Mouse (Mus musculus) bone marrow macrophage, adult 2 months (primary cell): ENCODE data around the gene Aif1l. TPM values are rescaled to one million over a fixed set of nuclear protein-coding genes. Genes with fewer than 3 reads are reported as not detected.
"Not testable (repeated sequence)": the region's sequence is repeated elsewhere in the genome, so short reads cannot be mapped to it uniquely, and the experiment has no call there.

ENCODE experiments used
- H3K27ac ChIP-seq: 2 replicates; pipeline ENCODE4 v1.5.1; 2012; ENCODE audit warnings: low read depth, low read length; ENCODE audit not compliant: insufficient read depth
- H3K4me1 ChIP-seq: 2 replicates; pipeline ENCODE4 v1.6.1; 2012; ENCODE audit warnings: low read length; ENCODE audit not compliant: control insufficient read depth, insufficient read depth
- H3K4me3 ChIP-seq: 2 replicates; pipeline ENCODE4 v1.5.1; 2012; ENCODE audit warnings: mild to moderate bottlenecking, low read length, moderate library complexity; ENCODE audit not compliant: insufficient read depth
- CTCF ChIP-seq: IDR thresholded peaks from 2 replicates; pipeline ENCODE4 v1.5.1; 2012; ENCODE audit warnings: low read depth, mild to moderate bottlenecking, low read length, moderate library complexity
- POLR2A ChIP-seq: IDR thresholded peaks from 2 replicates; pipeline ENCODE4 v1.6.1; 2012; ENCODE audit warnings: mild to moderate bottlenecking, low read depth, low read length, borderline replicate concordance
- polyA plus RNA-seq: library from polyadenylated mRNA; stranded (reverse); fragments of >200 nt; gene quantifications from 2 replicates; pipeline ENCODE4 v1.2.4, GENCODE M21; 2012; ENCODE audit not compliant: missing spikeins, insufficient read depth, insufficient read length

Gene Aif1l
- not detected in 2 replicates for polyA plus RNA-seq

DNA sequence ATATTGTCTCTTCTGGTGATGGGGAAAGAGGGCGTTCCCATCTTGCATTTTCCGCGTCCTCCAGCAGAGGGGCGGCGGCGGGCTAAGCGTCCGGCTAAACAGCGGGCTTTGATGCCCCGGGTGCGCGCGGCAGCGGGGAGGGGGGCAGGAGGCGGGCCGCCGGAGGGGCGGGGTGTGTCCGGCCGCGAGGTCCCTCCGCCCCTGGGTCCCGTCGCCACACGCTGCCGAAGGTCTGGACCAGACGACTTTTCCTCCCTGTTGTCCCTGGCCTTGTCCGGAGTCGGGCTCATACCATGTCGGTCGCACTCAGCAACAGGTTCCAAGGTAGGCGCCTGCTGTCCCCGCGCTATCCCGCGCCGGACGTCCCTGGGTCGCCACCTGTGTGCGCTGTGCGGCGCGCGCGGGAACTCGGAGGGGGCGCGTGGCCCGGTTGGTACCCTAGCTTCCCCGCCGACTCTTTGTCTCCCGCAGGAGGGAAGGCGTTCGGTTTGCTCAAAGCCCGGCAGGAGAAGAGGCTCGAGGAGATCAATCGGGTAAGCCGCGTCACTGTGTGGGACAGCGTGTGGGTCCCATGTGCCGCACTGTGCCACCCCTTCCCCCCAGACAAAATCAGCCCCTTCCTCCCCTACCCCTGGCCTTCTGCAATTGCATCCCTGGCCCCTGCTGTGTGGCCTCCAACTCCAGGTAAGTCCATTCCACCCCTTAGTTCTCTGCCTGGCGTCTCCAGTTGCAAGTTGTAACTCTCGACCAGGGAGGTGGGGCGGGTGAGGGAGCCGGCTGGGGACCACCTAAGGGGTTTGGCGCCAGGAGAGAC, at the start of gene Aif1l:
Gene Aif1l (plus strand): TSS at position 82 of the 814 bp plus-strand sequence.
- H3K4me3 ChIP-seq: peak within 1 kb of the TSS; percentile 48
- TF ChIP-seq CTCF (no peak), POLR2A (no peak)
- no peak within 1 kb of the TSS for H3K27ac ChIP-seq
- H3K4me1 ChIP-seq: no peaks in the 10 kb centered on the region

DNA sequence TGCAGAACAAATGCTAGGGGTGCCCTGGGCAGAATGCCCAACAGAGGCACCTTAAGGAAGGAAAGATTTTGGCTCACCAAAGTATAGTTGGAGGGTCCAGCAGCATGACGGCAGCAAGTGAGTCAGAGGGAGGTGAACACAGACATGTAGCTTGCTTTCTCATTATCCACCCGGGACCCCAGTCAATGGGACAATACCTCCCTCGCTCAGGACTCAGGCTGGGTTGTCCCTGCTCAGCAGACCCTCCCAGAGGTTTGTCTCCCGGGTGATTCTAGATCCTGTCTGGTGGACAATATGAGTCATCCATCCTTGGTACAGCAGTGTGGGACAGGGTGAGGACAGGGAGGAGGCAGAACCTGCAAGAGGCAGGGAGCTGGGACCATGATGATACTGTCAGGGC, 49.0 kb upstream of the Aif1l start:
- Histone ChIP-seq H3K4me3 (no peak overlapping the region), H3K4me1 (no peaks in the 10 kb centered on the region), H3K27ac (no peak overlapping the region)
- TF ChIP-seq CTCF (no peak), POLR2A (no peak)

- no peaks in the 10 kb centered on the region for H3K4me1 ChIP-seq
- TF ChIP-seq CTCF (no peak), POLR2A (no peak)
- H3K27ac ChIP-seq: no peak overlapping the region
- no peak overlapping the region for H3K4me3 ChIP-seq
Measured at GRCm38 (mm10) chr2:31901659-31902362, 48.1 kb upstream of the Aif1l start.

DNA sequence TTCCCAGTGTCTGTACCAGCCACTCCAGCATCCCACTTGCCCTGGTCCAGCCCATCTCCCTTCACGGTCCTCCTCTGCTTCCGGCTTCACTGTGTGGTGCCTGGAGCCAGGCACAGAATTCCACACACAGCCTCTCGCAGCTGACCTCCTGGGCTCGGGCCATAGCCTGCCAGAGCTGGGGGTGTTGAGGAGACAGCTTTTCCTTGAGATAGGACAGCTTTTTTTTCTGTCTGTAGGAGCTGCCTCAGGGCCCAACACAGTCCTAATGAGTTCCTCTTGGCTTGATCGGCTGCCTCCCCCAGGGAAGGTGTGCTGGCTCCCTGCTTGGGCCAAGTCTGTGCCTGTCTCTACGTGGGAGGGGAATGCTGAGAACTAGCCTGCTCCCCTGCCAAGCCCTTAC, 45.9 kb upstream of the Aif1l start:
- Histone ChIP-seq H3K4me1 (no peaks in the 10 kb centered on the region), H3K27ac (no peak overlapping the region)
- TF ChIP-seq POLR2A: no peak
- no peak for TF ChIP-seq CTCF

DNA sequence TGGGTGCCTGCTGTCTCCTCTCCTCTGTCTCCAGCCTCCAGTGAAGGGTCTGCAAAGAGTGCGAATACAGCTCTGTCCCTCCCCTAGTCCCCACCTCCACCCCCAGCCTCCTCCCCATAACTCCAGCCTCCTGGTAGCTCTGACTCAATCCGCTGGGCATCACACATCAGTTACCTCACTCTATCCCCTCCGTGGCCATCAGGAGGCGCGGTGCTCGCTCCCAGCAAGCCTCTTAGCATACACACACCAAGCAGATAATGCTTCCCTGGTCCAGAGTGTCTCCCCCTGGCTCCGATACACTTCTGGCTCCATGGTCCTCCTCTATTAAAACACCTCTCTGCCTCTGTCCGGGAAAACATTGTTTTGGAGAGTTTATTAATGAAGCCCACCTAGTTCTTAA, 45.3 kb upstream of the Aif1l start:
- no peak for TF ChIP-seq CTCF
- no peak for TF ChIP-seq POLR2A
- H3K27ac ChIP-seq: no peak overlapping the region
- no peak overlapping the region for H3K4me3 ChIP-seq
- no peaks in the 10 kb centered on the region for H3K4me1 ChIP-seq

More for the DNA sequence above, 45.9 kb upstream of the Aif1l start:
- no peak overlapping the region for H3K4me3 ChIP-seq

DNA sequence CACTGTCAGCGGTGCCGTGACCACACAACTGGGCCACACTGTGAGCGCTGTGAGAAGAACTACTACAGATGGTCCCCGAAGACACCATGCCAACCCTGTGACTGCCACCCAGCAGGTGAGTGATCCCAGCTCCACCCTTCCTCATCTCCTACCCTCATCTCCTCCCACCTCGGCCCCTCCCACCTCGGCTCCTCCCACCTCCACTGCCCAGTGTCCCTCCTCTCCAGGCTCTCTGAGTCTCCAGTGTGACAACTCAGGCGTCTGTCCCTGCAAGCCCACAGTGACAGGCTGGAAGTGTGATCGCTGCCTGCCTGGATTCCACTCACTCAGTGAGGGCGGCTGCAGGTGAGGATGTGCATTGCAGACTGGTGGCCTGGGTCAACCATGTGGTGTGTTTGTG, 44.3 kb upstream of the Aif1l start:
- TF ChIP-seq POLR2A: no peak
- TF ChIP-seq CTCF: no peak
- H3K4me1 ChIP-seq: no peaks in the 10 kb centered on the region
- H3K4me3 ChIP-seq: no peak overlapping the region
- H3K27ac ChIP-seq: no peak overlapping the region

- no peak for TF ChIP-seq POLR2A
- TF ChIP-seq CTCF: no peak
- no peaks in the 10 kb centered on the region for H3K4me1 ChIP-seq
- no peak overlapping the region for H3K27ac ChIP-seq
- no peak overlapping the region for H3K4me3 ChIP-seq
Measured at GRCm38 (mm10) chr2:31906407-31906806, 43.5 kb upstream of the Aif1l start.

DNA sequence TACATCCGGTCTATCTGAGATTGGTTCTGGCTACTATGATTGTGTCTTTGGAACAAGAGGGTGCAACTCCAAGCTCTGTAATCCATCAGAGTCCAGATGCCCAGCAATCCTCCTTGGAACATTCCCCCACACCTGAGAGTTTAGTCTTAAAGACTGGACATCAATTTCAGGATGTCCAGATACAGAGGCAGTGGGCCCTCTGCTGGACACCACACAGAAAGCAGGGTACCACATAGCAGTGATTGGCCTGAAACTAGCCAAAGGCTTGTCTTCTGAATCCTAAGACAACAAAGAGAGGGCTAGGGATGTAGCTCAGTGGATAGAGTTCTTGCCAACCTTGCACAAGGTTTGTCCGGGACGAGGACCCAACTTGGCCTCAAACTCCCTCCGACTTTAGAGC, 37.4 kb upstream of the Aif1l start:
- H3K4me1 ChIP-seq: no peaks in the 10 kb centered on the region
- no peak overlapping the region for H3K4me3 ChIP-seq
- TF ChIP-seq POLR2A (no peak), CTCF (0 out of 2 replicates have a peak, but pooled peaks have one; percentile 24)
- no peak overlapping the region for H3K27ac ChIP-seq

DNA sequence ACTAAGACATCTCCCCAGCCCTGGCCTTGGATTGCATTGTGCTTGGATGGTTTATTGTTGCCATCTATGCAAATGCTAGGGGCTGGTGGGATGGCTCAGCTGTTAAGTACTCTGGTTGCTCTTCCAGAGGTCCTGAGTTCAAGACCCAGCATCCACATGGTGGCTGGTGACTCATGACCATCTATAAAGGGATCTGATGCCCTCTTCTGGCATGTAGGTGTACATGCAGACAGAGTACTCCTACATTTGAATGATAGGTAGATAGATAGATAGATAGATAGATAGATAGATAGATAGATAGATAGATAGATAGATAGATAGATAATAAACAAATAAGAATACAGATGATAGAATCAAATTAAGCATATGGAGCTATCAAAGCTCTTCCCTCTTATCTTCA, 35.7 kb upstream of the Aif1l start:
- not testable (repeated sequence) for H3K4me1 ChIP-seq, H3K27ac ChIP-seq, H3K4me3 ChIP-seq

DNA sequence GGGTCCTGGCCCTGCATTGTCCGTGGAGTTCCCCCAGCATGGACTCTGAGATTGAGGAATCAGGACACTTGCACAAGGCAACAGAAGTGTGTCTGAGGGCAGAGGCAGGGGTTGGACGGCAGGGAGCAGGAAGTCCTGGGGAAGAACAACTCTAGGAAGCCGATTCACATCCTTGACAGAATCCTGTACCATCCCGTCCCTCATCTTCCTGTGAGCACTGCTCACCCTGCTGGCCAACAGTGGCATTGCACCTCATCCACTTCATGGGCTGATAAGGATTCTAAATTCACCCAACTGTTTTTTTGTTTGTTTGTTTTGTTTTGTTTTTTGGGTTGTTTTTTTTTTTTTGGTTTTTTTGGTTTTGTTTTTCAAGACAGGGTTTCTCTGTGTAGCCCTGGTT, 34.8 kb upstream of the Aif1l start:
- Histone ChIP-seq H3K4me3 (no peak overlapping the region), H3K4me1 (no peaks in the 10 kb centered on the region), H3K27ac (no peak overlapping the region)
- TF ChIP-seq POLR2A (no peak), CTCF (peak; percentile 62)
